Mouse (Mus musculus): ENCODE results near the gene Gm10392. TPM values are rescaled to one million over a fixed set of nuclear protein-coding genes. Genes with fewer than 3 reads are reported as not detected.

The Gm10392 gene
- polyA plus RNA-seq, 1 experiment from 2014 or later: 0.15 TPM

Other genes starting within 250 kb of the Gm10392 start
- 0.22 and 0.31 TPM in 2 replicates for gene Coro6, start 56.8 kb downstream of the Gm10392 start, polyA plus RNA-seq (2015; fragmentation: Nextera tagmentation; extraction: Ambion mirVana)
- gene Ankrd13b, start 29.5 kb downstream of the Gm10392 start, polyA plus RNA-seq (2015; fragmentation: Nextera tagmentation; extraction: Ambion mirVana): 33.7 and 37.9 TPM in 2 replicates
- 11.5 and 14.1 TPM in 2 replicates for gene Git1, start 25.6 kb downstream of the Gm10392 start, polyA plus RNA-seq (2015; fragmentation: Nextera tagmentation; extraction: Ambion mirVana)
- 2.6 and 2.9 TPM in 2 replicates for gene Abhd15, start 4.1 kb downstream of the Gm10392 start, polyA plus RNA-seq (2015; fragmentation: Nextera tagmentation; extraction: Ambion mirVana)
- gene Trp53i13, start 3.2 kb downstream of the Gm10392 start, polyA plus RNA-seq (2015; fragmentation: Nextera tagmentation; extraction: Ambion mirVana): 18.0 and 18.3 TPM in 2 replicates
- gene Taok1, start 88.6 kb upstream of the Gm10392 start, polyA plus RNA-seq (2015; fragmentation: Nextera tagmentation; extraction: Ambion mirVana): 18.3 and 18.8 TPM in 2 replicates
- gene Nufip2, start 167.0 kb upstream of the Gm10392 start, polyA plus RNA-seq (2015; fragmentation: Nextera tagmentation; extraction: Ambion mirVana): 3.9 and 4.0 TPM in 2 replicates
- gene Cryba1, start 206.1 kb upstream of the Gm10392 start, polyA plus RNA-seq (2015; fragmentation: Nextera tagmentation; extraction: Ambion mirVana): 4.2 and 5.6 TPM in 2 replicates
- gene Myo18a, start 244.0 kb upstream of the Gm10392 start, polyA plus RNA-seq (2015; fragmentation: Nextera tagmentation; extraction: Ambion mirVana): 43.2 and 44.2 TPM in 2 replicates